Mouse (Mus musculus) liver, embryonic 16.5 days (tissue): ENCODE data around the gene Gm20916. TPM values are rescaled to one million over a fixed set of nuclear protein-coding genes. Genes with fewer than 3 reads are reported as not detected.
"Not testable (repeated sequence)": the region's sequence is repeated elsewhere in the genome, so short reads cannot be mapped to it uniquely, and the experiment has no call there.

Experiments used
- ATAC-seq: fragments of 200-750 bp; cut with Nextera tagmentation; 2 replicates; pipeline ENCODE4 v1.8.0; 2017; ENCODE audit warnings: low read depth, mild to moderate bottlenecking, moderate number of reproducible peaks, moderate library complexity
- H3K27ac ChIP-seq: fragments of 300-500 bp; sonication (generic); 2 replicates; pipeline ENCODE4 v1.5.1; 2014; ENCODE audit warnings: mild to moderate bottlenecking, low read length
- H3K27me3 ChIP-seq: fragments of 300-500 bp; sonication (generic); 2 replicates; pipeline ENCODE4 v1.6.1; 2014; ENCODE audit warnings: low read depth, low read length, mixed read lengths; ENCODE audit not compliant: control insufficient read depth, insufficient read depth
- H3K36me3 ChIP-seq: fragments of 300-500 bp; sonication (generic); 2 replicates; pipeline ENCODE4 v1.6.1; 2014; ENCODE audit warnings: mild to moderate bottlenecking; ENCODE audit not compliant: control insufficient read depth, insufficient read depth
- H3K4me1 ChIP-seq: fragments of 300-500 bp; sonication (generic); 2 replicates; pipeline ENCODE4 v1.6.1; 2014; ENCODE audit warnings: low read depth, low read length, mixed read lengths; ENCODE audit not compliant: control insufficient read depth
- H3K4me2 ChIP-seq: fragments of 300-500 bp; sonication (generic); 2 replicates; pipeline ENCODE4 v1.6.1; 2014; ENCODE audit warnings: low read depth, low read length, mixed read lengths
- H3K4me3 ChIP-seq: fragments of 300-500 bp; sonication (generic); 2 replicates; pipeline ENCODE4 v1.5.1; 2014; ENCODE audit warnings: low read depth, mild to moderate bottlenecking, low read length
- H3K9ac ChIP-seq: fragments of 300-500 bp; sonication (generic); 2 replicates; pipeline ENCODE4 v1.6.1; 2014; ENCODE audit warnings: low read depth, low read length
- H3K9me3 ChIP-seq: fragments of 300-500 bp; sonication (generic); replicated peaks from 2 replicates; pipeline ENCODE4 v1.6.1; 2016; ENCODE audit warnings: low read length; ENCODE audit not compliant: control insufficient read depth
- WGBS: fragments of 180-500 bp; shearing (Covaris S2); extraction: QIAGEN DNeasy Blood & Tissue Kit; methylation state at CpG from one replicate; pipeline ENCODE4 v1.1.7; 2014; ENCODE audit not compliant: insufficient replicate concordance; 5-methylcytosine and 5-hydroxymethylcytosine counted together
- polyA plus RNA-seq: library from polyadenylated mRNA; unstranded; fragments of >200 nt; fragmentation: Nextera tagmentation; extraction: Ambion mirVana; gene quantifications from 2 replicates; pipeline ENCODE4 v1.2.1, GENCODE M21; 2015

Gm20916 gene
- not detected in 2 replicates for polyA plus RNA-seq

DNA sequence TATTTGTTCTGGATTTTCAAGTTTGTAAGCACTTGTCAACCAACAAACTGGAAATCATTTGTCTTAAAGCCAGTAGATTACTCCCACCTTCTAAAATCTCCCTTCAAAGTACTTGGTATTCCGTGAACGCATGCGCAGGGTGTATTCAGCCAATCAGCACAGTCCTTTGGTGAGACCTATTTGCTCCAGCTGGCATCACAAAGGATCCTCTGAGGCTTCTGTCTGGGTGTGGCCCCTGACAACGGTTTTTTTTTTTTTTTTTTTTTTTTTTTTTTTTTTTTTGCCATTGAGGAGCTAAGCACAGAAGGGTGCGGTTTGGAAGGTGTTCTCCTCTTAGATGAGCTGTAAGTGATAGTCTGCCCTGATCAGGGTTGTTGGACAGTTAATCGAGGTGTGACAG, at the start of gene Gm20916:
Gene Gm20916, plus strand, starts transcription at position 301 of the 400 bp plus-strand sequence.
- not testable (repeated sequence) for H3K9ac ChIP-seq, ATAC-seq, H3K4me1 ChIP-seq, H3K4me3 ChIP-seq, H3K27me3 ChIP-seq, H3K4me2 ChIP-seq, H3K36me3 ChIP-seq, H3K9me3 ChIP-seq, H3K27ac ChIP-seq
- no CpG with 5 or more reads among the region's 6 CpGs for WGBS

Other genes starting within 250 kb of the Gm20916 start
- gene Gm20917, start 168.4 kb upstream of the Gm20916 start, polyA plus RNA-seq = not detected in 2 replicates